Mouse (Mus musculus): Measurements from ENCODE around the gene Gart. TPM values are rescaled to one million over a fixed set of nuclear protein-coding genes. Genes with fewer than 3 reads are reported as not detected.
"Not testable (repeated sequence)": the region's sequence is repeated elsewhere in the genome, so short reads cannot be mapped to it uniquely, and the experiment has no call there.

The Gart gene
- polyA plus RNA-seq, 1 experiment from 2014 or later = 116 TPM

DNA sequence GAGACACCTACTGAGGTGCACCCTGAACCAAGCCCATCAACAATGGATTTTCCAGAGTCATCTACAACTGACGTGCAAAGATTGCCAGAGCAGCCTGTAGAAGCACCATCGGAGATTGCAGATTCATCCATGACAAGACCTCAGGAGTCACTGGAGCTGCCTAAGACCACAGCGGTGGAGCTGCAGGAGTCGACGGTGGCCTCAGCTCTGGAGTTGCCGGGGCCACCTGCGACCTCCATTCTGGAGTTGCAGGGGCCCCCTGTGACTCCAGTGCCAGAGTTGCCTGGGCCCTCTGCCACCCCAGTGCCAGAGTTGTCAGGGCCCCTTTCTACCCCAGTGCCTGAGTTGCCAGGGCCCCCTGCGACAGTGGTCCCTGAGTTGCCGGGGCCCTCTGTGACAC, 8.5 kb upstream of the Gart start:
- no peaks in the 10 kb centered on the region for H3K4me1 ChIP-seq (ENCODE audit: control insufficient read depth, insufficient read depth, low read length)
- H3K9ac ChIP-seq (ENCODE audit: low read length) = no peak overlapping the region
- no peak overlapping the region for H3K27ac ChIP-seq (ENCODE audit: low read depth, low read length)
- H3K9me3 ChIP-seq (ENCODE audit: control insufficient read depth, low read length) = no peaks in the 10 kb centered on the region
- no peak for DNase-seq (ENCODE audit: low spot score)
- no peaks in the 10 kb centered on the region for H3K27me3 ChIP-seq (ENCODE audit: control insufficient read depth, insufficient read depth, low read length)
- H3K36me3 ChIP-seq (ENCODE audit: control insufficient read depth, insufficient read depth, low read length) = peaks cover 56% of the 10 kb centered on the region
- no peak for ATAC-seq (ENCODE audit: insufficient read depth, low FRiP score, low TSS enrichment)
- 97% methylated on average over 9 of the region's 9 CpGs for WGBS
- no peak overlapping the region for H3K4me3 ChIP-seq (ENCODE audit: low read depth, low read length)
- no peak overlapping the region for H3K4me2 ChIP-seq (ENCODE audit: low read depth)

GRCm38 (mm10) chr16:91652191-91652590, 5.4 kb upstream of the Gart start:
- no peaks in the 10 kb centered on the region; the same call in 1 of the 2 replicates for H3K4me1 ChIP-seq (ENCODE audit: control insufficient read depth, insufficient read depth, low read length)
- WGBS = 90% methylated on average over 3 of the region's 3 CpGs

GRCm38 (mm10) chr16:91649781-91650180, 3.0 kb upstream of the Gart start:
- no peak overlapping the region for H3K4me3 ChIP-seq (ENCODE audit: low read depth, low read length)
- no peak for DNase-seq (ENCODE audit: low spot score)
- H3K27me3 ChIP-seq (ENCODE audit: control insufficient read depth, insufficient read depth, low read length) = no peaks in the 10 kb centered on the region
- H3K36me3 ChIP-seq (ENCODE audit: control insufficient read depth, insufficient read depth, low read length) = peaks cover 4% of the 10 kb centered on the region
- peaks cover 5% of the 10 kb centered on the region; the same call in 1 of the 2 replicates for H3K4me1 ChIP-seq (ENCODE audit: control insufficient read depth, insufficient read depth, low read length)
- H3K4me2 ChIP-seq (ENCODE audit: low read depth) = no peak overlapping the region
- H3K27ac ChIP-seq (ENCODE audit: low read depth, low read length) = no peak overlapping the region
- H3K9ac ChIP-seq (ENCODE audit: low read length) = no peak overlapping the region
- H3K9me3 ChIP-seq (ENCODE audit: control insufficient read depth, low read length) = no peaks in the 10 kb centered on the region
- no peak for ATAC-seq (ENCODE audit: insufficient read depth, low FRiP score, low TSS enrichment)

More at GRCm38 (mm10) chr16:91652191-91652590, 5.4 kb upstream of the Gart start:
- Histone ChIP-seq H3K4me3 (ENCODE audit: low read depth, low read length) (no peak overlapping the region), H3K27ac (ENCODE audit: low read depth, low read length) (no peak overlapping the region), H3K36me3 (ENCODE audit: control insufficient read depth, insufficient read depth, low read length) (peaks cover 25% of the 10 kb centered on the region), H3K9ac (ENCODE audit: low read length) (no peak overlapping the region), H3K9me3 (ENCODE audit: control insufficient read depth, low read length) (no peaks in the 10 kb centered on the region), H3K4me2 (ENCODE audit: low read depth) (no peak overlapping the region), H3K27me3 (ENCODE audit: control insufficient read depth, insufficient read depth, low read length) (no peaks in the 10 kb centered on the region)
- DNase-seq (ENCODE audit: low spot score) (no peak), ATAC-seq (ENCODE audit: insufficient read depth, low FRiP score, low TSS enrichment) (no peak)

DNA sequence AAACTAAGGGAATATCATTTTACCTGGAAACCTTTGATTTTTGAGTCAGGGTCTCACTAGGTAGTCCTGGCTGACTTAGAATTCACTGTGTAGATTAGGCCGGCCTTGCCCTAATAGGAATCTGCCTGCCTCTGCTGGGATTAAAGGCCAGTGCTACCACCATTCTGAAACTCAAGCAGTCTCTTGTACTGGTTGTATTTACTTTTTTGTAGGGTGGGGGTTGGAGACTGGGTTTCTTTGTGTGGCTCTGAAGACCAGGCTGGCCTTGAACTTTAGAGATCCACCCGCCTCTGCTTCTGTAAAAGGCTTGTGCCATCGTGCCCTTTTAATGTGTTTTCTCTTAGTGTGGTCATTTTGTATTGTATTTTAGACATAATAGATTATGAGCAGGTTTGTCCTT, 2.5 kb upstream of the Gart start:
- no peaks in the 10 kb centered on the region for H3K9me3 ChIP-seq (ENCODE audit: control insufficient read depth, low read length)
- no peak overlapping the region for H3K27ac ChIP-seq (ENCODE audit: low read depth, low read length)
- ATAC-seq (ENCODE audit: insufficient read depth, low FRiP score, low TSS enrichment) = no peak
- peak; percentile 11 for DNase-seq (ENCODE audit: low spot score)
- WGBS = 73% methylated on average over 3 of the region's 3 CpGs
- 0 out of 2 replicates have a peak overlapping the region, but pooled peaks have one; percentile 18 for H3K9ac ChIP-seq (ENCODE audit: low read length)
- H3K4me2 ChIP-seq (ENCODE audit: low read depth) = peak overlapping the region; percentile 98
- H3K36me3 ChIP-seq (ENCODE audit: control insufficient read depth, insufficient read depth, low read length) = peaks cover 3% of the 10 kb centered on the region
- H3K4me1 ChIP-seq (ENCODE audit: control insufficient read depth, insufficient read depth, low read length) = peaks cover 5% of the 10 kb centered on the region; the same call in 1 of the 2 replicates
- H3K27me3 ChIP-seq (ENCODE audit: control insufficient read depth, insufficient read depth, low read length) = no peaks in the 10 kb centered on the region
- peak overlapping the region; percentile 70 for H3K4me3 ChIP-seq (ENCODE audit: low read depth, low read length)

GRCm38 (mm10) chr16:91648220-91648550, 1.4 kb upstream of the Gart start:
- peak; percentile 56 for ATAC-seq (ENCODE audit: insufficient read depth, low FRiP score, low TSS enrichment)
- H3K9me3 ChIP-seq (ENCODE audit: control insufficient read depth, low read length) = no peaks in the 10 kb centered on the region
- peak; percentile 85 for DNase-seq (ENCODE audit: low spot score)
- H3K27me3 ChIP-seq (ENCODE audit: control insufficient read depth, insufficient read depth, low read length) = no peaks in the 10 kb centered on the region
- peak overlapping the region; percentile 94; the same call in 1 of the 2 replicates for H3K27ac ChIP-seq (ENCODE audit: low read depth, low read length)
- H3K36me3 ChIP-seq (ENCODE audit: control insufficient read depth, insufficient read depth, low read length) = peaks cover 3% of the 10 kb centered on the region
- peaks cover 5% of the 10 kb centered on the region; the same call in 1 of the 2 replicates for H3K4me1 ChIP-seq (ENCODE audit: control insufficient read depth, insufficient read depth, low read length)
- H3K4me2 ChIP-seq (ENCODE audit: low read depth) = peak overlapping the region; percentile 98
- under 1% methylated on average over 22 of the region's 25 CpGs for WGBS
- H3K9ac ChIP-seq (ENCODE audit: low read length) = peak overlapping the region; percentile 85
- peak overlapping the region; percentile 70 for H3K4me3 ChIP-seq (ENCODE audit: low read depth, low read length)

GRCm38 (mm10) chr16:91647461-91648219, 888 bp upstream of the Gart start, which contains the start of gene Son:
Gene Son, plus strand, starts transcription at chr16:91647506.
- under 1% methylated on average over 69 of the region's 70 CpGs for WGBS
- H3K27me3 ChIP-seq (ENCODE audit: control insufficient read depth, insufficient read depth, low read length) = no peaks in the 10 kb centered on the region

DNA sequence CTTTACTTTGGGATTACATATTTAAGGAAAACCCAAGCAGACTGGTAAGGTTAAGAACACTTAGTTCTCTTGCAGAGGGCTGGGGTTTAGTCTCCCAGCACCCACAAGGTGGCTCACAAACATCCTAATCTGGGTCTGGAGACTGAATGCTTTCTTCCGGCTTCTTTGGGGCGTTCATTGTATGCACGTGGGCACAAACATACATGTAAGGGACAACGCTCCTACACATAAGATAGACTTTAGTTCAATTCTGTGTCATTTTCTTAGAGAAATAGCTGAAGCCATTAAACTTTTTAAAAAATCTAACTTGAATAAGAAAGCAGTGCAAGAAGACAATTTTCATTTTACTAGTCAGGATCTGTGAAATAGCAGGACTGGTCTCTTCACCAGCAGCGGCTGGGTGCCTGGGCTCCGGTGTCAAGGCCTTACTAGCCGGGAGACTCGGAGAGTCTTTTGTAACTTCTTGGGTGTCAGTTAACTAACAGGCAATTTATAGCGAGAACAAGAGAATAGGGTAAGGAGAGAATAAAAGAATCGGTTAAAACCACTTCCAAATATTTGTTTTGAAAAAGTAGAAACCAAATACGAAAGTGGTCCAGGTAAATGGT, 653 bp downstream of the Gart start:
- H3K4me2 ChIP-seq (ENCODE audit: low read depth) = peak overlapping the region; percentile 98
- ATAC-seq (ENCODE audit: insufficient read depth, low FRiP score, low TSS enrichment) = no peak
- peak overlapping the region; percentile 70 for H3K4me3 ChIP-seq (ENCODE audit: low read depth, low read length)
- H3K27me3 ChIP-seq (ENCODE audit: control insufficient read depth, insufficient read depth, low read length) = no peaks in the 10 kb centered on the region
- H3K36me3 ChIP-seq (ENCODE audit: control insufficient read depth, insufficient read depth, low read length) = peaks cover 8% of the 10 kb centered on the region
- H3K9me3 ChIP-seq (ENCODE audit: control insufficient read depth, low read length) = no peaks in the 10 kb centered on the region
- DNase-seq (ENCODE audit: low spot score) = peak; percentile 18
- 1% methylated on average over 11 of the region's 11 CpGs for WGBS
- no peak overlapping the region for H3K27ac ChIP-seq (ENCODE audit: low read depth, low read length)
- H3K4me1 ChIP-seq (ENCODE audit: control insufficient read depth, insufficient read depth, low read length) = peaks cover 5% of the 10 kb centered on the region; the same call in 1 of the 2 replicates
- H3K9ac ChIP-seq (ENCODE audit: low read length) = peak overlapping the region; percentile 37

More at GRCm38 (mm10) chr16:91647461-91648219, 888 bp upstream of the Gart start, which contains the start of gene Son:
- peak within 1 kb of the TSS; percentile 85 for H3K9ac ChIP-seq (ENCODE audit: low read length)
- peak within 1 kb of the TSS; percentile 94 for H3K27ac ChIP-seq (ENCODE audit: low read depth, low read length)
- no peaks in the 10 kb centered on the region for H3K9me3 ChIP-seq (ENCODE audit: control insufficient read depth, low read length)
- ATAC-seq (ENCODE audit: insufficient read depth, low FRiP score, low TSS enrichment) = peak; percentile 97
- peaks cover 4% of the 10 kb centered on the region for H3K36me3 ChIP-seq (ENCODE audit: control insufficient read depth, insufficient read depth, low read length)
- H3K4me3 ChIP-seq (ENCODE audit: low read depth, low read length) = peak within 1 kb of the TSS; percentile 70
- peaks cover 5% of the 10 kb centered on the region; the same call in 1 of the 2 replicates for H3K4me1 ChIP-seq (ENCODE audit: control insufficient read depth, insufficient read depth, low read length)
- peak within 1 kb of the TSS; percentile 98 for H3K4me2 ChIP-seq (ENCODE audit: low read depth)
- DNase-seq (ENCODE audit: low spot score) = peak; percentile 98

- ATAC-seq (ENCODE audit: insufficient read depth, low FRiP score, low TSS enrichment); DNase-seq (ENCODE audit: low spot score); H3K27ac ChIP-seq (ENCODE audit: low read depth, low read length); H3K27me3 ChIP-seq (ENCODE audit: control insufficient read depth, insufficient read depth, low read length); H3K9ac ChIP-seq (ENCODE audit: low read length); H3K4me3 ChIP-seq (ENCODE audit: low read depth, low read length); H3K4me1 ChIP-seq (ENCODE audit: control insufficient read depth, insufficient read depth, low read length); H3K4me2 ChIP-seq (ENCODE audit: low read depth); H3K9me3 ChIP-seq (ENCODE audit: control insufficient read depth, low read length); H3K36me3 ChIP-seq (ENCODE audit: control insufficient read depth, insufficient read depth, low read length): not testable (repeated sequence)
- WGBS = no CpG with 5 or more reads among the region's 2 CpGs
These were observed 1.3 kb downstream of the Gart start for GRCm38 (mm10) chr16:91645420-91645819.
